Mouse (Mus musculus) megakaryocyte progenitor cell, adult 5-6 weeks (primary cell): ENCODE data around the gene Sh2d1a. TPM values are rescaled to one million over a fixed set of nuclear protein-coding genes. Genes with fewer than 3 reads are reported as not detected.

Experiments
- ATAC-seq: replicated peaks from 2 replicates; pipeline ENCODE4 v1.8.0; 2016; ENCODE audit warnings: mild to moderate bottlenecking, moderate TSS enrichment, inconsistent platforms; ENCODE audit not compliant: poor library complexity
- total RNA-seq, 2 experiments: library from RNA; stranded (forward) in 1 of 2; stranded (reverse) in 1 of 2; fragments of 157-497, 149-512 nt in 1 of 2; fragments of 200-1000 nt in 1 of 2; gene quantifications; 2 replicates each; pipeline versions ENCODE4 v1.2.3 to v1.2.4; 2015 to 2017

Sh2d1a gene
- total RNA-seq (2015) (not detected in 2 replicates), total RNA-seq (2017) (not detected in 2 replicates)

DNA sequence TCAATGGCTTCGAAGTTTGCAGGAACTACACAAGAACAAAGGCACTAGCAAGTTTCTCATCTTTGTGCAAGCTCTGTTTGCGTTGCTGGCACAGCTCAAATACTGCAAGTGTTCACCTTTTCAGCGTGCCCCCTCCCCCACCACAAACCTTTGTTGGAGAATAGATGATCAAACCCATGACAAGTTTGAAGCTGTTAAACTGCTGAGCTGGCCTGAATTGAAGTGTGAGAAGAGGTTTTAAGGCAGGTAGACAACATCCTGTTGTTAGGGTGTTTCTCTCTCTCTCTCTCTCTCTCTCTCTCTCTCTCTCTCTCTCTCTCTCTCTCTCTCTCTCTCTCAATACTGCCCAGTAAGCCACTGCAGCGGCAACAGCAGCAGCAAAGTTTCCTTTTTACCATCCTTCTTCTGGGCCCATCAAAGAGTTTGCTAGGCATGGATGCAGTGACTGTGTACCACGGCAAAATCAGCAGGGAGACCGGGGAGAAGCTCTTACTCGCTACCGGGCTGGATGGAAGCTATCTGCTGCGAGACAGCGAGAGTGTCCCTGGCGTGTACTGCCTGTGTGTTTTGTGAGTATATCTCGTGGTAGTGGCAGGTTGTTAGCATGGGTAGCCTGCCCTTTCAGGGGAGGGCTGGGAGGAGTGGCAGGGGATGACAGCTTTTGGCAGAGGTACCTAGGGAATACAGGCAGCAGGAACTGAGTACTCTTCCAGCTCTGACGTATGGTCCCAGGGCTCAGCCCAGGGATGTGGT lies at the start of gene Sh2d1a:
Sh2d1a (plus strand) TSS at position 163 of the 753 bp plus-strand sequence.
- no peak for ATAC-seq

DNA sequence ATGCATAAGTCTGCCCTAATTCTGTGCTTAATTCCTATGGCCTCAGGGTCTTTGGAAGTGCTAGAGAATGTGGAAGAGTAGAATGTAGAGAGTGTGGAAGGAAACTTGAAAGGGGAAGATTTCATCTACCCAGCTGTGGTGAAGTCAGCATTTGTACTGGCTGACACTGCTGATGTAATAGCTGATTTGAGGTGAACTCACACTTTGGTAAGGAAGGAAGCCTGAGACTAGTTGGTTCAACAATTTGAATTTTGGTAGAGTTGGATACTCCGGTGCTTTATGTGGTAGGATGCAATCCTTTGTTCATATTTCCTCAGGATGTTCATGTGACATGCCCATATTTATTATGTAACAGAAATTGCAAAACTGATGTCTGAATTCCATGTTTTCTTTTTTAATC lies 49.3 kb upstream of the Sh2d1a start:
- ATAC-seq = peak; percentile 85

DNA sequence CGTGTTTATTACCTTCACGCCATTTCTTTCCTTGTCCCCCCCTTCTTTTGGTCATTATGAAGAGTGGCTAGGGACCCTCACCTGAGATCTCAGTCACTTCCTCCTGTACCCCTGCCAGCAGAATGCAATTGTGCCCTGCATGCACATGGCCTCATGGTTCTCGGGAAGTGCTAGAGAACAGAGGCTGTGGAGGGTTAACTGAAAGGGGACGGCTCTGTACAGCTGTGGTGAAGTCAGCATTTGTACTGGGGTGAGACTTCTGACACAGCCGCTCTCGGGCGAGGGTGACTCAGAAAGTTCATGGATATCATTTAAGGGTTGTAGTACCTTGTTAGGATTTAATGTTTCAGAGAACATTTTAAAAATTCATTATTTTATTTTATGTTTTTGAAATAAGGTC lies 47.7 kb upstream of the Sh2d1a start:
- peak; percentile 46; the same call in 1 of the 2 replicates for ATAC-seq

DNA sequence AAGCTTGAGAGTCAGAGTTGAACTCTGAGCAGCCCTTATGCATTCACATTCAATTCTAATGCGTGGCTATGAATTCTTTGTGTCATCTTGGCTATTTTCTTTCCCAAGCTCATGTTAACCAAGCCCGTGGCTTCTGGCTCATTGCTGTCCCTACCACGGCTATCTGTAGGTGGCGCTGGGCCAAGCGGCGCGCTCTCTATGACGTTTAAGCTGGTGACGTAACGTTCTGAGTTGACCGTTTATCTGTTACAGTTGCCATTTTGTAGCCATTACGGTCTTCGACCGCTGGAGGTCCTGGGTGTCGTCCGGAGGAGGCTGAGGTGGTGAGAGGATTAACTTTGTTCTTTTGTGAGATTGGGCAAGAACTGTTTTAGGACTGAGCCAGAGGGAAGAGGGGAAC lies 12.8 kb upstream of the Sh2d1a start, which contains the start of gene Tex13c2:
Tex13c2 (plus strand) TSS at position 246 of the 400 bp plus-strand sequence.
- no peak for ATAC-seq

DNA sequence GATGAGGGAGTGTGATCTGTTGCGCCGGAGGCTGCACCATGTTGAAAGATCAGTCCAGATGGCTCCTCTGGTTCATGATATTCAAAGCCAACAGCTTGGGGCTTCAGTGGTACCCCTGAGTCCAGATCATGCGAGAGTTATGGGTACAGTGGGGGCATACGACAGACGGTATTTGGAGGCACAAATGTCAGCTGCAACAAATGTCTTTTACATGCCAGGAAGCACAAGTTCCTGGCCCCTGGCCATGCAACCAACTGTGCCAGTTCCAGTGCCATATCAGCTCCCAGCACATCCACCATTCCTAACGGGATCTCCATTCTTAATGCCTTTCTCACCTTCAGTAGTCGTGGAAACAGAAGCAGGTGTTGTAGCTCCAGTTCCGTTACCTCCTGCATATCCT lies 11.9 kb upstream of the Sh2d1a start:
- no peak for ATAC-seq

DNA sequence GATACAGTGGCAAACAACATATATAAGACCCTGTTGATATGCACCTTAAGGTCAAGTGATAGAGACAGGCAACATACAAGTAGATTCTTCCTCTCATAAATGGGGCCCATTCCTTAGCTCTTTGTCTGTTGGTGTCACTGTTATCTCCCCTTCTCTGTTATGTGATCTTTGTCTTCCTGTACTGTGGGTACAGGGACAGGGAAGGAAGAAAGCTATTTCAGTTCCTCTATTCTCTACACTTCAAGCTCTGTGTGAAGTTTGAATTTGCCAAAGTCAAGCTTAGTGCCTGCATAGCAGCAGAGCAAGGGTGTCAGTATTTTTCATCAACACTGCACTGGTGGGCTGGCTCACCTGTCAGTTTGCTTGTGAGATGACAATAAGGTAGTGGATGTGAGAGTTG lies 1.7 kb upstream of the Sh2d1a start:
- peak; percentile 75 for ATAC-seq

DNA sequence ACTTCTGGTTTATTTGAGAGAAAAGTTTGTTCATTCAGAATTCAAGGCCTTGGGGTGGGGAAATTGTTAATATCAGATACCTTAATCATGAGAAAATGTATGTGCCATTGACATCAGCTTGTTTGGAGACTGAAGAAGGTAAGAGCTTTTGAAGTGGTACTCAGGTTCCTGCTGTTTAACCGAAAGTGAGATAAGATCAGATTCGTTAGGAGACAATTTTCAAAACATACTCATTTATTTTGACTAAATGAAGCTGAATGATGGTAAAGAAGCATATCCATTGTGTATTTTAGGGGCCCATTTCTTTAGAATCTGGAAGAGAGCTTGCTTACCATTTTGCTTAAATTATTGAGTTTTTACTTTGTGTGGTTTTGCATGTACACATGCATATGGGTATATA lies 8.9 kb downstream of the Sh2d1a start:
- no peak for ATAC-seq

DNA sequence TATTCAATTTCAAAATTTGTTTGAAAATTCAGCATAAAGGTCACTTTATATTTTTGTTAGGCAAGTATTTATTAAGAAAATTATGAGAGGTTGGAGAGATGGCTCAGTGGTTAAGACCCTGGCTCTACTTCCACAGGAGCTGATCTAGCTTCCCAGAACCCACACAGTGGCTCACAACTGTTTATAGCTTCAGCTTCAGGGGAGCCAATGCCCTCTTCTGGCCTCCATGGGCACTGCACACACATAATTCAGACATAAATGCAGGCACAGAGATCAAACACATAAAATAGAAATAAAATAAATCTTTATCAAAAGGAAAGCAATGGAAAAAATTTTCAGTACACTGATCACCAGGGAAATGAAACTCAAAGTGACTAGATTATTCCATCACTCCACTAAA lies 10.3 kb downstream of the Sh2d1a start:
- peak; percentile 75 for ATAC-seq

DNA sequence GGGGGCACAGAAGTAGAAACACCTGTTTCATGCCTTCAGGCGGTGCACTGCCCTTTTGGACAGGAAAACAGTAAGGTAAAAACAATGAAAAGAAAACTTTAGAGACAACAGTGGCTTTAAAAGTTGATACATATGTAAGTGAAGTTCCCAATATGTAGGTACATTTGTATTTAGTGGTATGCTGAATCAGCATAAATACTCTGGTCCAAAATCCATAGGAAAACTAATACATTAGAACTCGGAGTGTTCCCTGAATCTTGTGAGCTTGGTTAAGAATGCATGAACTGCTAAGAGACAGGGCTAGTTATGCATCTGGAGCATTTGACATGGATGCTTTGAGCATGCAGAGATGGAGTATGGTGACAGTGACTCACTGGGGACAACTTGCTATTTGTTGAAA lies 20.6 kb downstream of the Sh2d1a start:
- no peak for ATAC-seq

DNA sequence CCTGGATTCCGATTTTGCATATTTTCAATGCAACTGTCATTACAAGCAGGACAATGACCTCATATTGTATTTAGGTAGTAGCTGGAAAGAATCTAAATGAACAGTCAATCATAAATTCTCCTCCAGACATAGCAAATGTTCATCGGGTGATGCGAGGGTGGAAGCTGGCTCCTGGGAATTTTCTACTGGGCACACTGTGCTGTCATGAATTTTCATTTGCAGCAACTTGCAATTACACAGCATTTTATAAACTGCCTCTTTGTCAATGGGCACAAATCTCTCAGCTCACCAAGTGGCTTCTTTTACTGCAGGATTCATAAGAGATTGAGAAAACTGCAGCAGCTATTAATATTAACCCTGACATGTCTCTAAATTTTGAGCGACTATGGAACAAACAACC lies 28.4 kb downstream of the Sh2d1a start:
- no peak for ATAC-seq

DNA sequence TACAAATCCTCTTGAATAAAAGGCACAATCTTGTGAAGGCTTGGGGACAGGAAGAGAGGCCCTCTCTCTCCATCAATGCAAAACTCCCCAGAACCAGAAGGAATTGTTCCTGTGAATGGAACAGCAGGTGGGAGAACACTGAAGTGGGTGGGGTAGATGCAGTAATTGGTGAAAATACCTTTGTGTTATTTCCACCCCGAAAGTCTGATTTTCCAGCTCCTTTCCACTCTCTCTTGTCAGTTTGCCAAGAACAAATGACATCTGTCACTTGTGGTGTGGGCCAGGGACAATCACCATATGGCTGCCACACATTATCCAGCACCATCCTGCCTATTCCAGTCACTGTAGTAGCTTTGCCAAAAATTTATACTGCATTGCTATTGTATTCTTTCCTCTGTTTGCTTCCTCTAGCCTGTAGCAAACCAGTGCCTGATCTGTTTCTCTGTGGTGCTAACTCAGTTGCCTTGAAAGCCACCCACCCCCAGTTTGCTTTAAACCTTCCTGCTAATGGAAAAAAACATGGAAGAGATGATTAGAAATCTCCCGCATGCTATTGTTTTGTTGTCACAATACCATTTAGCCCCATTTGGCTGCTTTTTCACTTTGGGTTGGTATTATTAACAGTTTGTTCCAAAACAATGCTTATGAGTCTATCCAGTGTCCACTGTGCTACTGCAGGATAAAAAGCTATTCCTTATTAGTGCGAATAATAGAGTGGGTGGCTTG lies 37.9 kb downstream of the Sh2d1a start:
- ATAC-seq = peak; percentile 20; the same call in 1 of the 2 replicates

DNA sequence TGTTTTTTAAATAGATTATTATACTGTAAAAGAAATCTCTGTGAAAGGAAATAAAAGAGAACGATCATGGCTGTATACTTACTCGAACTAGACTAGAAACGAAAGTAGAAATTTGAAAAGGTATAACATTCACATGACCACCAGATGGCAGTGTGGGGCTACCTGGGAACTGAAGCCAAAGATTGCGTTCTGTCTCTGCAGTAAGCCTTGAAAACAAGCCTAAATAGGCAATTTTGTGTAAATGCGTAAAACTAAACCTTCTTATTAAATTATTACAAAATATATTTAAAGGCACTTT lies 38.5 kb downstream of the Sh2d1a start:
- ATAC-seq = peak; percentile 96

DNA sequence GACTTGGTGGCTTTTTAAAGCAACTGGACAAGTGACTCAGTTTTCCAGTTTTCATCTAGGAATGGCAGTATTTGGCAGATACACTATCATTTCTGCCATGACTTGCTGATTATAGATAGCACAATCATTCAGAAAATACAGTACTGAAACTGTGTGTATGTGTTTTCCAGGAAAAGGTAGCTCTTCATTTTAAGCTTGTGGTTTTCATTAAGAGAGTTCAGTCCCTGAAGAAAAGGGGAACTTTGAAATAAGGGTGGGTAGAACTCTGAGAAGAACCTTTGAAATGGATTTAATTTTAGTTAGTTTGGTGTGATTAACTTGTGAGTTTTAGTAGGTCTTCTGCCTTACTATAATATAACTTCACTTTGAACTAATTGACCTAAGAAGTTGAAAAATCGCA lies 42.8 kb downstream of the Sh2d1a start:
- no peak for ATAC-seq

DNA sequence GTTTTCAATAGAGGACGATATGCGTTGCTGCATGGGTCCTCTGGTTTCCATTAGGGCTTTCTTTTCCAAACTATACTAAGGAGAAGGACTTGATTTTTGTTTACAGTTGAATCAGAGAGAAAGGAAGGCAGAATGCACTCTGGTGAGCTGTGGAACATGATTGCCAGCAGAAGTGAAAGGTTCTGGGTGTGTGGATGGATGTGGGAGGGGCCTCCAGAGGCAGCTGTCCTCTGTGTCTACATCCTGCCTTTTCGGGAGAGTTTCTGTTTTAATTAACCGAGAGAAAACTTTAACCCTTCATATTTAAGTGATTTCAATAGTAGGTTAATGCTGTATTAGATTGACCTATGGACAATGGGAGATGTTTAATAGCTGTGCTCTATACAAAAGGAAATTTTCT lies 46.3 kb downstream of the Sh2d1a start:
- no peak for ATAC-seq

DNA sequence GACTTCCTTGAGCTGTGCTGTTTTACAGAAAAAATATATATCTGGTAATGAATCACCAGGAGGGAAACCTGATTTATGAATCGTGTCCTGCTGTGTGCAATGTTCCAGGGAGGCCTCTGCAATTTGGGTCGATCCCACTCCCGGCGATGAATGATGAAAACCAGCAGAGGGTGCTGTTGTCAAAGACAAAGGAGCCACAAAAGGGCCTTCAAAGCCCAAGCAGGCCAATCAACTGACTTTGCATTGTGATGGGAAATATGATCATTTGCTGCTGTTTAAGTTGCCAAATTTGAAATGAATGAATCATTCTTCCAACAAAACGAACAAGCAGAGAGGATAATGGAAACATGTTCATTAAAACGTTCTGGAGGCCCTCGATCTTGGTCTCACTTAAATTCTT lies 55.0 kb downstream of the Sh2d1a start:
- peak; percentile 79 for ATAC-seq

DNA sequence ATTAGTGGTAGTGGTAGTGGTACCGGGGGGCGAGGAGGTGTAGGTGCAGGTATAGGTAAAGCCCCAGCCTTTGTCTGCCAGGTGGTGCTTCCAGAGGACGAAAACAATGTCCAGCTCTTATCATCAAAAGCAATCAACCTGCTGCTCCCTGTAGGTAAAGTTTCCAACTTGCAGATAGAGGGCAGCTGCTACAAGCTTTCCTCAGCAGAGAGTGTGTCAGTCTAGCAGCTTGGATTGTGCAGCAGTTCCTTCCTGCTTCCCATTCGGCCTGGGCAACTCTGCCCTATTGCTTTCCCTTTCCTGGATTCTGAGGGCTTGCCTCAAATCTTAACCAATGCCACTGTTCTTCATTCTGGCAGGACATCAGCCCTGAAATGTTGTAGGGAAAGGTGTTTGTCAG lies 56.4 kb downstream of the Sh2d1a start:
- ATAC-seq = no peak

Other genes with a start within 250 kb of the Sh2d1a start
- not detected in 2 replicates for gene Tex13c2, start 12.8 kb upstream of the Sh2d1a start, total RNA-seq (2015)
- gene Tex13c2, start 12.8 kb upstream of the Sh2d1a start, total RNA-seq (2017) = not detected in 2 replicates